Mouse (Mus musculus): ENCODE data around the gene Wdr31. TPM values are rescaled to one million over a fixed set of nuclear protein-coding genes. Genes with fewer than 3 reads are reported as not detected.

Gene Wdr31
- total RNA-seq (2021), result 10 to 100 TPM; 10.4 to 12.9 TPM

- peak; percentile 82 to 87 for DNase-seq (ENCODE audit: extremely low spot score in 1 of 2, low spot score in 2 of 2)
- intact Hi-C loops (cut with DNase I), result no loop called here
Observed at GRCm38 (mm10) chr4:62470598-62471051, at the start of gene Wdr31. Gene Wdr31, minus strand, starts transcription at chr4:62470896.

DNA sequence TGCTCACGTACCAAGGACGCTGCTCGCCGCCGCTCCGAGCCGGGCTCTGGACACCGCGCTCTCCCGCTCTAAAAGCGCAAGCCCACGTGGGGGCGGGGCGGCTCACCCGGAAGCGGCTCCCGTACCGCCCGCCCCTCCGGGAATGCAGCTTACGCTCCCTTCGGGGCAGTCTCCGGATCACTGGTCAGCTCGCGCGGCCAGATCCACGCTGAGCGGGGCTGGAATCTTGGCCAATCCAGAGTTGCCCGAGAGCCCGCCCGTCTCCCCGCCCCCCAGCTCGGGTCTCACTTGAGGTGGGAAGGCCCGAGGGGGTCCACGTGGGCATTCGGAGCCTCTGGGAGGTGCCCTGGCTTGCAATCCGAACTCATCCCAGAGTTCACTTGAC is 49.1 kb upstream of the Wdr31 start, which contains the start of gene Alad:
Gene Alad (minus strand): TSS at position 70 of the 385 bp plus-strand sequence.
- intact Hi-C loops (cut with DNase I), result no loop called here

DNA sequence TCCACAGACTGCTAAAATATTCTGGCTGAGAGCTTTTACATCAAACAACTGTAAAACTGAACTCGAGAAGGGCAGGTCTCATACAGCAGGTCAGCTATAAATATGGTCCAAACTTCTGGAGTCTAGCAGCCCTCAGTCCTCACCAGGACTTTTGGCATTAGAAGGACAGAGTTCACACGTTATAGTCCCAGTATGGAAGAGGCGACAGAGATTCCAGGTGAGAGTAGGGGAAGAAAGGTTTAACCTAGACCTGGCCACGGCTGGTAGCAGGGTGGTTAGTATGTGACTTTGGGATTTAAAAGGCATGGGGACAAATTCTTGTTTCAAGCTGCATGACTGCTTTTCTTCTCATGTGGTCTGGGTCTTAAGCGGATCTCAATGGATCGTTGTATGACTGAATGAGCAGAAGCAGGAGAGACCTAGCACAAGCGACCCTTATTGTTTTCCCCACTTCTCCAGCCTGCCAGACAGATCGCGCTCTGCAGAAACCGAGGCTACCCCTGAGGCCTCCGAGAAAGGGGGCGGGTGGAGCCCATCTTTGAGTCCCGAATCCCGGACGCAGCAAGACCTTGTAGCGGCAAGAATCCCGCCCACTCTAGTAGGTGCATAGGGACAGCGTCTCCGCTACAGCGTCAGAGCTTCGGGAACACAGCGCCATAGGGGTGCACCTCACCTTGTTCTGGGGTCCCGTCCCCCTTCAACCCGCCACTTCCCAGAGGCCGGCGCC is 48.6 kb upstream of the Wdr31 start:
- intact Hi-C loops (cut with DNase I), result no loop called here
- no peak for DNase-seq (ENCODE audit: extremely low spot score in 1 of 2, low spot score in 2 of 2)

More for the DNA sequence above, 49.1 kb upstream of the Wdr31 start, which contains the start of gene Alad:
- DNase-seq (ENCODE audit: extremely low spot score in 1 of 2, low spot score in 2 of 2), result peak; percentile 54 to 93

GRCm38 (mm10) chr4:62518416-62519121 is 47.9 kb upstream of the Wdr31 start:
- no peak for DNase-seq (ENCODE audit: extremely low spot score in 1 of 2, low spot score in 2 of 2)
- intact Hi-C loops (cut with DNase I), result no loop called here

DNA sequence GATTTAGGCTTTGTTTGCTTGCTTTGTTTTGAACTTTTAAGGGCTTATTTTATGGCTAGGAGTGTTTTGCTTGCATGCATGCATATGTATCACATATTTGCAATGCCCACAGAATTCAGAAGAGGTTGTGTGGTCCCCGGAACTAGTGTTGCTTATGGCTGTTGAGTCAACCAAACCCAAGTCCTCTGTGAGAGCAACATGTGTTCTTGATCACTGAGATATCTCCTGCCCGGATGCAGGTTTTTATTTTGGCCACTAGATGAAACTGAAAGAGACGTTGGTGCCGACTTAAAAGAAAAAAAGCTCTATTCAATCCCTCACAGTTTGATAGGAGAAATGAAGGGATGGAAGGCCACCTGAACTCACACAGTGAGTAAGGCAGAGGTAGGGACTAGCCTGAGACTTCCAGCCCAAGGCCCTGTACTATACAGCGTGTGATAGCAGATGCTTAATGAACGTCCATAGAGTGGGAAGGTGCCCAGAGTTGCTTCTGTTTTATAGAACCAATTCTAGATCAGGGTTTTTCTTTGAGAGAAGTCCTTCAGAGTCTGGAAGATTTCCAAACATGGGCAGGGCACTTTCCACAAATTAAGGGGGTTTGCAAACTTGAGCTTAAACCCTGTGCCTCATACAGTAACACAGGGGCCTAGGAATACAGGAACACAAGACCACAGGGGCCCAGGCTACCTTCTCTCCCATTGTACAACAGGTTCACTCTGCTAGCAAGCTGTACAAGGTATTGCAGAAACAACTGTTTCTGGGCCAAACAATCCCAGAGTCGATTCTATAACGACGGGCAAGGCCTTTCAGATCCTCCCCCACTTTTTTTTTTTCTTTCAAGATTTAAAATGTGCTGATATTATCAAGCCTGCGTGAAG is 47.1 kb upstream of the Wdr31 start:
- intact Hi-C loops (cut with DNase I), result no loop called here
- no peak for DNase-seq (ENCODE audit: extremely low spot score in 1 of 2, low spot score in 2 of 2)

DNA sequence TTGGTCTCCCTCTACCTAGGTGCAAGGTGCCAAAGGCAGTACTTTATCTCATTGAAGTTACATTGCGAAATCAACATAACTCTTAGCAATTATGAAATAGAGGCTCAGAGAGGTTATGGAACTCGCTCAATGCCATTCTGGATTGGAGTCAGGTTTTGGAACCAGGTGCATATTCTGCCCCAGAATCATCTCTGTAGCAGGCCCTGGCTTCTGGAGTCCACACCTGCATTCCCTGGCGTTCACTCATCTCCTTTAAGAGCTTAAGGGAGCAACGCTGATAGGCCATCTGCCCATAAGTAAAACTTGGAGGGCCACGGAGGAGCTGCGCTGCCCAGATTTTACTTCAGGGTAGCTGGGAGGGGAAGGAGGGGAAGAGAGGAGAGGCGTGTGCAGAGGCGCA is 46.4 kb upstream of the Wdr31 start:
- intact Hi-C loops (cut with DNase I), result no loop called here
- DNase-seq (ENCODE audit: extremely low spot score in 1 of 2, low spot score in 2 of 2), result no peak

- intact Hi-C loops (cut with DNase I), result no loop called here
Observed at GRCm38 (mm10) chr4:62516579-62516978, 45.9 kb upstream of the Wdr31 start.

DNA sequence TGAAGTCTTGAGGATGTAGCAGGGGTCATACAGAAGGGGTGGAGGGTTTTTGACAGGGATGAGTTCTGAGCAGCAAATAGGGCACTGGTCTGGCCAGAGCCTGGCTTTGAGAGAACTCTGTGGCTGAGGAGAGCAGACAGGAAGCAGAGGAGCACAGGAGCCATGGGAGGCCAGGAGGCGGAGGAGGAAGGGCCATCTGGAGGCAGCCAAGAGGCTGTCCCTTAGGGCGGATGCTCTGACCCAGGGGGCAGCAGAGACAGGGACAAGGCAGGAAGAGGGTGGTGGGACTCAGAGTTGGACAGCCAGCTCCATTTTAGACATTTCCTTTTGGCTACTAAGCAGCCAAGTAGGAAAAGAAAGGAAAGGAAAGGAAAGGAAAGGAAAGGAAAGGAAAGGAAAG is 45.4 kb upstream of the Wdr31 start:
- intact Hi-C loops (cut with DNase I), result no loop called here
- DNase-seq (ENCODE audit: extremely low spot score in 1 of 2, low spot score in 2 of 2), result peak in 1 of 2 experiments; percentile 87

More at GRCm38 (mm10) chr4:62516579-62516978, 45.9 kb upstream of the Wdr31 start:
- DNase-seq (ENCODE audit: extremely low spot score in 1 of 2, low spot score in 2 of 2), result no peak

DNA sequence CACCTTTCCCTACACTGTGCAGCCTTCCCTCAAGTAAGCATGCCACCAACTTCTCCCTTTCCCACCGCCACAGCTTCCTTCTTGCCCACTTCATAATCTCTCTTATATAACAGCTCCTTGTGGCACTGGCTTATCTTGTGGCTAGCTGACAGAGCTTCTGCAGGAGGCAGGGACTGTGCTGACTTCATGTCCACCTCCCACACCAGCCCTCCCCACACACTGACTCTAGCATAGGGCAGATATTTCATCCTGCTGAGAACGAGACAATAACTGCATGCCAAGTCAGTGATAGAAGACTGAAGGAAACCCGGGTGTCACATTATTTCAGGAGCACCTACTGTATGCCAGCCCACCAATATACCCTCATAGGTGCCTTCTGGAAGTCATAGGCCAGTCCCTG is 44.8 kb upstream of the Wdr31 start:
- no peak for DNase-seq (ENCODE audit: extremely low spot score in 1 of 2, low spot score in 2 of 2)
- intact Hi-C loops (cut with DNase I), result no loop called here

DNA sequence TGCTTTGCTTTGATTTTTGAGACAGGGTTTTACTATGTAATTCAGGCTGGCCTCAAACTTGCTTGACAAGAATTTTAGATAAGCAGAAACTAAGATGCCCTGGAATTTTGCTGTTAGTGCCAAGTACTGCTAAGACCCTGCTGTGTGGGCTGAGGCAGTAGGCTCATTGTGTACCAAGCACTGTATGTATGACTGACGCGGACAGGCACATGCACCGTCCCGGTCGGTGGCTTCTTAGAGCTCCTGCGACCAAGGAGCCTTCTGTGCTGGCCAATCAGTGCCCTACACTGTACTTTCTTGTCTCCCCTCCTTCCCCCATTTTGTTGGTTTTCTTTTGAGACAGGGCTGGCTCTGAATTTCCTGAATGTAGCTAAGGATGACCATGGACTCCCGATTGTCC is 44.3 kb upstream of the Wdr31 start:
- DNase-seq (ENCODE audit: extremely low spot score in 1 of 2, low spot score in 2 of 2), result no peak
- intact Hi-C loops (cut with DNase I), result no loop called here

GRCm38 (mm10) chr4:62513998-62514506 is 43.4 kb upstream of the Wdr31 start:
- DNase-seq (ENCODE audit: extremely low spot score in 1 of 2, low spot score in 2 of 2), result no peak
- intact Hi-C loops (cut with DNase I), result no loop called here

DNA sequence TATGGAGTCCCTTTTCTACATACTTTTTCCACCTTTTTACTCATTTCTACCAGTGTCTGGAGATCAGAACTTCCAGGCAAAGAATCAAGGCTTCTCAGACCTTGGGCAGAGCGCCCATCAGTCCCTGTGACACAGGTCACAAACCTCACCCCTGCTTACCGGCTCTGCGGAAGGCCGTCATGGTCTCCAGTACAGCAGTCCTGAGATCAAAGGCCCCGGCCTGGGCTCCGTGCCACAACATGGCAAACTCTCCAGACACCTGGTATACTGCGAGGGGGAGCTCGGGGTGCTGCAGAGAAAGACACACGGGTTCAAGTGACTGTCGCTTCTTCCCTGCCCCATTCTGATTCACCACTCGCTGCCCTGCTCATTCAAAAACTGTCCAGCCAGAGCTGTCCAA is 39.2 kb upstream of the Wdr31 start:
- peak in 1 of 2 experiments; percentile 81 for DNase-seq (ENCODE audit: extremely low spot score in 1 of 2, low spot score in 2 of 2)
- intact Hi-C loops (cut with DNase I), result no loop called here

DNA sequence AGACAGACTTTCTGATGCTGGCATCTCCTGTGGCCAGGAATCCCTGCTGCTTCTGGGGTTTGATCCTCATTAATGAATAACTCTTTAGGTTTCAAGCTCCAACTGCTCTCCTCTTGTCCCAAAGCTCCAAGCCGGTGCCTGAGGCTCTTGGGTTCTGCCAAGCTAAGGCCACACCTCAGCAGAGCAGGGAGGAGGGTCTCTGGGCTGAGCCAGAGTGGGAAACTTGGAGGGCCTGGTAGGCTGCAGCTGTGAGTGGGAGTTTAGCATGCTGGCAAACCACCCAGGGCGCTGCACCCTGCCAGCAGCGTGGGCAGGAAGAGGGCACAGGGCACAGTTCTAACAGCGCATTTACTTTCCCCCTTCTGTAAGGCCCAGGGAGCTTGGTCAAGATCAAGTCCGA is 38.1 kb upstream of the Wdr31 start:
- DNase-seq (ENCODE audit: extremely low spot score in 1 of 2, low spot score in 2 of 2), result no peak
- intact Hi-C loops (cut with DNase I), result no loop called here

GRCm38 (mm10) chr4:62506798-62507197 is 36.1 kb upstream of the Wdr31 start:
- intact Hi-C loops (cut with DNase I), result no loop called here
- peak in 1 of 2 experiments; percentile 53 for DNase-seq (ENCODE audit: extremely low spot score in 1 of 2, low spot score in 2 of 2)

DNA sequence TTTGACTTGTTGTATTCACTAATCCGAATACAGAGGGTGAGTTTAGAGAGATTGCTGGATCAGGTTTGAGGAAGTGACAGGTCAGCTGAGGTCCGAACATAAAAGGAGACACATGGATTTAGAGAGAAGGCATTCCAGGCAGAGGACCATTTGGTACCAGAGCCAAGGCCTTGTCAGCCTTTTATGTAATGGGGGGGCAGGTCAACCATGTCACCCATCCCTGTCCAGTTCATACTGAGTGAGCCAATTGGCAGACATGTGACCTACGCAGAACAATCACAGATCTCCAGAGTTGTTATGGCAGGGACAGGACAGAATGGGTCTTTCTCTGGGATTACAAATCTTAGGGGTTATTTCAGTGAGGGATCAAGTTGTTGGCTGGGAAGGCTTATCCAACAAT is 35.3 kb upstream of the Wdr31 start:
- DNase-seq (ENCODE audit: extremely low spot score in 1 of 2, low spot score in 2 of 2), result no peak
- intact Hi-C loops (cut with DNase I), result no loop called here

DNA sequence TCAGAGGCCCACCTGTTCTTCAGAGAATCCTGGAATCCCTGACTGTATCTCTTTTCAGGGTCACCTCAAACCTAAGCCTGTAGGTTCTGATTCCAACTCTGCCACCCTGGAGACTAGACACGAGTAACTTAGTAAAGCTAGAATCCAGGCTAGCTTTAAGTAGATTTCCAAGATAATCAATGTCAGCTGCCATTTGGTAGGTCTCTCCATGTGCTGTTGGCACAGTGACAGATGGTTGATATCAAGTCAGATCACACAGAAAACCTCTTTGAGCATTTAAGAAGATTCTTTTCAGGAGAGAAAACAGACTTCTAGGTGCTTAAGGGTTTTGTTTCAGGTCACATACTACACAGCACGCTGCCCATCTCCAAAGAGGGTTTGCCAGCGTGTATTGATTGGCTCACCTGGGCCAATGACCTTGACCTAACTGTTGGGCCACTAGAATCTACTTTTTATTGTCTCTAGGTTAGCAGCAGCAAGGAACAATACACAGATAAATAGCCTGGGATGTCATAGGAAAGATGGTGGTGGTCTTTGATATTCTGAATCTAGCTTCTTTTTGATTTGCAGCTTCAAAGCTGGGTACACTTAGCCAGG is 32.8 kb upstream of the Wdr31 start, which contains the start of gene Hdhd3:
Gene Hdhd3 (minus strand): TSS at position 94 of the 597 bp plus-strand sequence.
- intact Hi-C loops (cut with DNase I), result no loop called here
- DNase-seq (ENCODE audit: extremely low spot score in 1 of 2, low spot score in 2 of 2), result no peak

GRCm38 (mm10) chr4:62502969-62503368 is 32.3 kb upstream of the Wdr31 start:
- DNase-seq (ENCODE audit: extremely low spot score in 1 of 2, low spot score in 2 of 2), result no peak
- intact Hi-C loops (cut with DNase I), result no loop called here

DNA sequence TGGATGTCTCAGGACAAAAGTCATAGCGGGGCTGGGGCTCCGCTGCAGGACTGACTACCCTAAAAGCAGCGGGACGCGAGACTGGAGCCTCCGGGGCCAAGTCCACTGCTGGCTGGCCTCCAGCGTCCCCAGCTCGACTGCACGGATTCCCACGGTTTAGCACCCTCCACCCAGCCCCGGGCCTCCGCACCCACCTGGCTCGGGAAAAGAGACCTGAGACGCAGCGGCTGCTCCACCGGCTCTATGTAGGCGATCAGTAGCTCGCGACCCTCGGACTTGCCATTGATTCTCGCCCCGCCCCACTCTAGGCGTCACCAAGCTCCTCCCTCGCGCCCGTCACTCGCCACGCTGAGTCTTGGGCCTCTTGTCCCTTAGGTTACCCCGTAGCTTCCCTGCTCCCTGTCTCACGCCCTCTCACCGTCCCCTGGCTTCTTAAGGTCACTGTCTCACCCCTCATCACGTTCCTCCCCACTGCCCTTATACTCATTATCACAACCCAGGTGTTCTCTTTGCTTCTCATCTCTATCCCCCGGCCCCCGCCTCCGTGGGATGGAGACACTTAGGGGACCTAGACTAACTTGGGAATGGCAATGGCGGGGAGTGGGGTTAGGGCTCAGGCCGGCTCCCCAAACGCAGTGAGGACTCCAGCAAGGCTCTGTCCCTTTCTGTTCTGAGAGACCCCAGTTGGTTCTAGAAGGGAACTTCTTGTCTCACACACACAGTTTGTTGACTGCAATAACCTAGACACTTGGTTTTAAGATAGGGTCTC is 31.5 kb upstream of the Wdr31 start:
- intact Hi-C loops (cut with DNase I), result no loop called here
- DNase-seq (ENCODE audit: extremely low spot score in 1 of 2, low spot score in 2 of 2), result peak; percentile 86 to 94

Measured in left cerebral cortex, postnatal 10 days (tissue).